Mouse (Mus musculus) cerebellum, postnatal 36 days (tissue): Measurements from ENCODE around the gene Slc27a1.

Experiments used
- DNase-seq, 2 experiments: peaks; one replicate each; pipeline ENCODE4 v3.0.0; 2021 to 2022; ENCODE audit warnings: mixed read lengths in 2 of 2

Gene Slc27a1

GRCm38 (mm10) chr8:71568387-71568937 is at the start of gene Slc27a1:
Gene Slc27a1, plus strand, starts transcription at chr8:71568882.
- DNase-seq, result peak; percentile 49 to 58

- peak; percentile 52 to 55 for DNase-seq
These were observed 49.5 kb upstream of the Slc27a1 start for GRCm38 (mm10) chr8:71519037-71519825.

GRCm38 (mm10) chr8:71521634-71522033 is 47.0 kb upstream of the Slc27a1 start:
- peak; percentile 92 to 93 for DNase-seq

- DNase-seq, result no peak
These were observed 43.2 kb upstream of the Slc27a1 start, which contains the start of gene Ccdc194 for GRCm38 (mm10) chr8:71525226-71526050. Gene Ccdc194, minus strand, starts transcription at chr8:71525711.

- no peak for DNase-seq
These were observed 42.4 kb upstream of the Slc27a1 start for GRCm38 (mm10) chr8:71526272-71526671.

GRCm38 (mm10) chr8:71527162-71527870 is 41.4 kb upstream of the Slc27a1 start:
- no peak for DNase-seq

- no peak for DNase-seq
These were observed 40.2 kb upstream of the Slc27a1 start for GRCm38 (mm10) chr8:71528362-71529073.

GRCm38 (mm10) chr8:71530735-71531467 is 37.8 kb upstream of the Slc27a1 start:
- DNase-seq, result peak; percentile 63 to 64

- DNase-seq, result no peak
These were observed 34.3 kb upstream of the Slc27a1 start for GRCm38 (mm10) chr8:71534263-71534810.

- no peak for DNase-seq
These were observed 33.0 kb upstream of the Slc27a1 start for GRCm38 (mm10) chr8:71535663-71536062.

- no peak for DNase-seq
These were observed 31.4 kb upstream of the Slc27a1 start, which contains the start of gene Bst2 for GRCm38 (mm10) chr8:71537028-71537867. Gene Bst2, minus strand, starts transcription at chr8:71537456.

GRCm38 (mm10) chr8:71542632-71543343 is 25.9 kb upstream of the Slc27a1 start, which contains the start of gene Mvb12a:
Gene Mvb12a, plus strand, starts transcription at chr8:71542922.
- peak; percentile 96 for DNase-seq

- no peak for DNase-seq
These were observed 24.9 kb upstream of the Slc27a1 start for GRCm38 (mm10) chr8:71543755-71544154.

GRCm38 (mm10) chr8:71545053-71545452 is 23.6 kb upstream of the Slc27a1 start:
- DNase-seq, result no peak

- no peak for DNase-seq
These were observed 21.1 kb upstream of the Slc27a1 start for GRCm38 (mm10) chr8:71547590-71547989.

GRCm38 (mm10) chr8:71550754-71551153 is 17.9 kb upstream of the Slc27a1 start:
- no peak for DNase-seq

- DNase-seq, result no peak
These were observed 15.9 kb upstream of the Slc27a1 start for GRCm38 (mm10) chr8:71552770-71553169.

- DNase-seq, result no peak
These were observed 14.7 kb upstream of the Slc27a1 start for GRCm38 (mm10) chr8:71554001-71554400.

GRCm38 (mm10) chr8:71554644-71555043 is 14.0 kb upstream of the Slc27a1 start:
- DNase-seq, result no peak
